Mouse (Mus musculus): ENCODE measurements around the gene Cmtm2a.

DNA sequence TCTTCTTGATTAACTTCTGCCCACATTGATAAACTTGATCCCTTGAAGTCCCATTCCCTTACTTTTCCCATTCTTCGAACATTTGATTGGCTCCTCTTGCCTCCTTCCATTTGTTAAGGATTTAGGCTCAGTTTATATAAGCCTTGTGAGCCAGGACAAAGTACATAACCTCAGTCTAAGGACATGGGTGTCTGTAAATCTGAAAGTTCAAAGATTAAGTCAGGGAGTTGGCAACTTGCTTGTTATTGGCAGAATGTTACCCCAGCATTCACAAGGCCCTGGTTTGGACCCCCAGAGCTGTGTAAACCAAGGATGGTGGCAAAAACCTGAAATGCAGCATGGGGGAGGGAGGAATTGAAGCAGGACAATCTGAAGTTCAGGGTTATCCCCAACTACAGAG is 1.4 kb upstream of the Cmtm2a start:
- TF ChIP-seq MAX (IDR thresholded peaks at IDR 0.05; ENCODE audit: low read length): no peak
- TF ChIP-seq E2F4 (IDR thresholded peaks at IDR 0.05; ENCODE audit: insufficient replicate concordance, low read depth, low read length): no peak
- TF ChIP-seq HCFC1 (IDR thresholded peaks at IDR 0.05; ENCODE audit: low read depth, low read length): no peak
- no peak for TF ChIP-seq EP300 (IDR thresholded peaks at IDR 0.05; ENCODE audit: low read length)
- no peak for TF ChIP-seq POLR2A (IDR thresholded peaks at IDR 0.05; ENCODE audit: low read depth, low read length)
- TF ChIP-seq USF1 (IDR thresholded peaks at IDR 0.05; ENCODE audit: low read depth, low read length): no peak
- TF ChIP-seq CHD2 (IDR thresholded peaks at IDR 0.05; ENCODE audit: low read length): no peak
- no peak for TF ChIP-seq KAT2A (IDR thresholded peaks at IDR 0.05; ENCODE audit: insufficient replicate concordance, low read length)

All from CH12.LX (cell line).